Mouse (Mus musculus): ENCODE measurements around the gene Itgb1bp2.

The Itgb1bp2 gene

DNA sequence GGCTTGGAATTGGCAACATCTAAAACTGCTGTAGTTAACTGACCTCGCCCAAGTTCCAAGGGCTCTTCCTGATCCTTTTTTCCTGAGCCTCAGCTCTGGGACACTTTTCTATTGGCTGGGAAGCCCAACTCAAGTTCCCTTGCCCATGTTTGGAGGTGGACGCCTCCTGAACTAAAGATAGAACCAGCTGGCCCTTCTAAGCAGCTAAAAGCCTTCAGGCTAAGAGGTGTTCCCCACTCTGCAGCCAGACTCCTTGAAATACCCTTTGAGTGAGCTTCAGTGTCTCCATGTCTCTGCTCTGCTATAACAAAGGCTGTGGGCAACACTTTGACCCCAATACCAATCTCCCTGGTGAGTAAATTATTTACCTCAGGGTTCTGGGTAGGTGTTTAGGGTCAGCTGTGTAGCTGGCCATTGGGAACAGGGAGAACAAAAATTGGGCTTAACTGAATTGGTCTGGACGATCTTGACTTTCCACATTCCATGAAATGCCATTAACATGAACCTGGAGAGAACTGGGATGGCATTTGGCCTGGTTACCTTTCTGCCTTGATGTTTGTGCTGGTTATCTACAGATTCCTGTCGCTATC lies at the start of gene Itgb1bp2:
TSS of gene Itgb1bp2 (plus strand) at position 203 of the 590 bp plus-strand sequence.
- DNase-seq (ENCODE audit: low spot score), result no peak

DNA sequence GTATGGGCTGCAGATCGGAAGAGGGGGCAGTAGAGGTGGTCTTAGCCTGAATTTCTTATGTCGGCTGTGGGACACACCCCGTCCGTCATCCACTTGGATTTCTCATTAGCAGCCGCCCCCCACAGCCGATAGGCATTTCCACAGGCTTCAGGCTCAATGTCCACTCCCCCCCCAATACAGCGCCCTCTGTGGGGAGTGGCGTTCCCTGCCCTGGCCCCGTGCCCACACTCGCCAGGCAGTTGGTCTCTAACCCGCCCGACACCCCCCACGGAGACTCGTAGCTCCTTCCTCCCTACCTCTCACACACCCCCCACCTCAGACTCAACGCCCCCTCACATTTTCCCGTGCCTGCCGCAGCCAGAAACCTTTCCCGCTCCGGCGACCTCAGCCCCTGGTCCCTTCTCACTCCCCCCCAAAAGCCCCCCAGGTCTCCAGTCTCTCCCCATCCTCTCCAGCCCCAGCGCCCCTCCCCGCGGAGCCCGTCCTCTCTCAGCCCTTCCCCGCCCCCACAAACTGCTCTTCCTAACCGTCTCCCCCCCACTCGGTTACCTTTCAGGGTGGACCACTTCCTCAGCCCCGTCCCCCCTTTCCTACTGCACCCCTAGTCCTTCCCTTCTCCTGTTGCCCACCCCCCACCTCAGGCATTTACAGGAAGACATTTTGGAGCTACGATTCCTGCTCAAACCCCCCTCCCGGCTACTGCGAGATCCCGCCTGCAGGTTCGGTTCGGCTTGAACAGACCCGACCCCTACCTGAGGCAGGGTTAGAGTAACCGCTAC lies 29.8 kb upstream of the Itgb1bp2 start:
- DNase-seq (ENCODE audit: low spot score), result peak; percentile 32

DNA sequence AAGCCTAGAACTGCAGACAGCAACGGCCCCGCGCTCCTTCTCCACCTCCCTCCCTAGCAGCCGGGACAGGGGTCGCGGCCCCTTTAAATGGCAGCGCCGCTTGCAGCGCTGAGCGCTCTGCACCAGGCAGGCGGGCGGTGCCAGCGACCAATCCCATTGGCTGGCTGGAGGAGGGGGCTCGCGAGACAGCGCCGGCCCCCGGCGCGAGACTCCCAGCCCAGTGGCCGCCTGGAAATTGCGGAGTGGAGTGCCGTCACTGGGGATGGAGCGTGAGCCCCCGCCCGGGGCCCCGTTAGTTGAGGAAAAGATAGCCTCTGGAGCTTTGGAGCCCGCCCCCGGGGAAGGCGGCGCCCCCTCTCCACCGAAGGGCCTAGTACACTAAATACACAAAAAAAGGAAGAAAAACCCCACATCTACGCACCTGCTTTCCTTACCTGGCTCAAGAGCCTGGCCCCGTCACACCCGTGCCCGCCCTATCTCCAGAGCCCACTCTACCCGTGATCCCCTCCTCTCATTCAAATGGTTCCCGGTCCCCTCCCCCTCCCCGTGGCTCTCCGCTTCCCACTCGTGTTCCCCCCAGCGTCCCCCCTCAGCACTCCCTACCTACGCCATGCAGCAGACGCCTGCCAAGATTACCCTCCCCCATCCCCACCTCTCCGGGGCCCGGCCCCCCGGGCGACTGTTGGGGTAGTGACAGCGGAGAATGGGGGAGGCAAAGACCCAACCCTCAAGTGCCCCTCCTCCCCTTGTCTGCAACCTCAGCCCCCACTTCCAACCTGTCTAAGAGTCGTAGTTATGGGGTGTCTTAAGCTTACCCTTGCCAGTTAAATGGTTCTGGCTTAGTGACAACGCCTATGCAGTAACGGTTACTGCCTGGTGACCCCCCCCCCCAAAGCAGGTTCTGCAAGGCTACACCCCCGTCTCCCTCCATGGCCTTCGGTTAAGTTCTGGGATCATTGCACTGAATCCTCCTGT lies 28.9 kb upstream of the Itgb1bp2 start:
- peak; percentile 86 for DNase-seq (ENCODE audit: low spot score)

DNA sequence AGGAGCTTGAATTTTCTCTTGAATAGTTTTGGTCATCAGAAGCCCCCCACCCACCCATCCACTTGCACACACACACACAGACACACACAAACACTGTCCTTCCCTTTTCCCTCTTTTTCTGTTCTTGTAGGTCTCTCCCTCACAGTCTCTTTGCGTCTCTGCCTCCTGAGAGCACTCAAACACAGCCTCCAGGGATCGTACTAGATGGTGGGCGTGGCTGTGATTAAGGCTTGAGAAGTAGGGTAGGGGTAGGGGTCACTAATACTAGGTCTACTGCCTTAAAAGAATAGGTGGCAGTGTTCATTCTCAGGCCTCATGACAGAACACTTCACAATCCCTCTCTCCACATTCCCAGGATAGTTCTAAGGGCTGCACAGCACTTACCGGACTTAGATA lies 28.2 kb upstream of the Itgb1bp2 start, which contains the start of gene Zmym3:
TSS of gene Zmym3 (minus strand) at position 150 of the 396 bp plus-strand sequence.
- DNase-seq (ENCODE audit: low spot score), result no peak

DNA sequence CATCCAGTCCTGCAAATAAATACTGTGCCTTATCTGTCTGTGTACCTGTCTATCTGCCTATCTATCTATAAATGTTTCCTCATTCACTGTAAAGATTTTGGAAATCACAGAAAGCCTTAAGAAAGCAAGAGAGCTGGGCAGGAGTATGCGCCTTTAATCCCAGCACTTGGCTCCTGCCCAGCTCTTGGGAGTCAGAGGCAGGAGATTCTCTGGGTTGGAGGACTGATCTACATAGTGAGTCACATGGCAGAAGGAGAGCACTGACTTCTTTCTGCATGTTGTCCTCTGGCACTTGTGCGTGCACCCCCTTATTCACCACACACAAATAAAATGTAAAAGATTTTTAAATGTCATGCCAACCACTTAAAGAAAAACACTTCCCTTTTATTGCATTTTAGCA lies 25.4 kb upstream of the Itgb1bp2 start:
- DNase-seq (ENCODE audit: low spot score), result no peak

DNA sequence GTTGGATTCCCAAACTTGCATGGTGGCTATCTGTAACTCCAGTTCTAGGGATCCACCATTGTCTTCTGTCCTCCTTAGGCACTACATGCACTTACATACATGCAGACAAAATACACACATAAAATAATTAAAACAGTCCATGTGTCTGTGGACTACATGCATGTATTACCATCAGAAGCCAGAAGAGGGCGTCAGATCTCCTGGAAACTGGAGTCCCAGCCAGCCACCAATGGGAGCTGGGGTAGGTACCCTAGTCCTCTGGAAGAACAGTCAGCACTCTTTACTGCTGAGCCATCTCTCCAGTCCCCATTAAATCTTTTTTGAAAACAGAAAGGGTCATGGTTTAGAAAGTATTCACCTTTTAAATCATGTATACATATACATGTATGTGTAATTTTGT lies 21.1 kb upstream of the Itgb1bp2 start:
- DNase-seq (ENCODE audit: low spot score), result peak; percentile 20

DNA sequence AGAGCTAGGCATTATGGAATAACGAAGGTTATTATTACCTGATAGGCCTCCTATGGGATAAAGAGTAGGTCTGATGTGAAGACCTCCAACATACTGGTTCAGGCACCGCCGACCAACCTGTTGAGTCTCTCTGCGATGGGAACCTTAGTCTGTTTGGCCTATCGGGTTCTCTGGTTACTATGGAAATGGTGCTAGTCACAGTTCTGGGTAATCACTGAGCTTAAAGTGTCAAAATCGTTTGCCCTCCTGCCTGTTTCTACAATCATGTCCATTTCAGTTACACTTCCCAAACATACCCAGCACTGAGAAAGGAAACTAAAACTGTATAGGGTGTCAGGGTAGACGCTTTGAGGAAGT lies 20.1 kb upstream of the Itgb1bp2 start:
- no peak for DNase-seq (ENCODE audit: low spot score)

DNA sequence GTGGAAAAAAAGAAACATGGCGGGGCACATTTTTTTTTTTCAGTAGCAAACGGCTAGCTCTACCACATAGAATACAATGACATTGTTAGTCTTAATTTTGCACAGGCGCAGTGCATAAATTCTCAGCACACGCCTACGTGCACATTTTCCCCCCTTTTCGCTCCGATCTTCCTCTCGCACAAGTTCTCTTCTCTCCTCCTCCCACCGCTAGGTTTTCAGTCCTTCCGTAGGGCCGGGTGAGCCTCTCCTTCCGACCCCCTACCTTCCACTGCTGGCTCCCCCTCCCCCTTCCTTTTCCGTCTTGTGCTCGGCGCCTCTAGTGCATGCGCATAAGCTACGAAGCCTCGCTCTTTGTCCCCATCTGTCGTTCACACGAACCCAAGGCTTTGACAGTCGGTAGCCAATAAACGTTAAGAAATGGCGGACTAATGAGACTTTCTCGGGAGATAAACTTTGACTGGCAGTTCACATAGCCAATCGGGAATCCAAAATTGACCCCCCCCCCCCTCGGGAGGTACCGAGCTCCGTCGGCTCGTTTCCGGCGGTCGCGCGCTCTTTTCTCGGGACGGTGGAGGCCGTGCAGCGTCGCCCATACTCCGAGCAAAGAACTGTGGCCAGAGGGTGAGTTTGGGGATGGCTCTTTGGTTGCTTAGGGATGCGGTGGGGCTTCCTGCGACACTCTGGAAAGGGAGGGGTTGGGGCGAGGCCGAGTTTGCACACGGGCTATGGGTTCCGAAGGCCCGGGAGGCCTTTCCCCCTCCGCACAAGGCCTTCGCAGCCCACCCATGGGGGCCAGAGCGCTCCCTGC lies 19.5 kb upstream of the Itgb1bp2 start, which contains the start of gene Nono:
TSS of gene Nono (plus strand) at position 177 of the 808 bp plus-strand sequence.
- peak; percentile 80 for DNase-seq (ENCODE audit: low spot score)

DNA sequence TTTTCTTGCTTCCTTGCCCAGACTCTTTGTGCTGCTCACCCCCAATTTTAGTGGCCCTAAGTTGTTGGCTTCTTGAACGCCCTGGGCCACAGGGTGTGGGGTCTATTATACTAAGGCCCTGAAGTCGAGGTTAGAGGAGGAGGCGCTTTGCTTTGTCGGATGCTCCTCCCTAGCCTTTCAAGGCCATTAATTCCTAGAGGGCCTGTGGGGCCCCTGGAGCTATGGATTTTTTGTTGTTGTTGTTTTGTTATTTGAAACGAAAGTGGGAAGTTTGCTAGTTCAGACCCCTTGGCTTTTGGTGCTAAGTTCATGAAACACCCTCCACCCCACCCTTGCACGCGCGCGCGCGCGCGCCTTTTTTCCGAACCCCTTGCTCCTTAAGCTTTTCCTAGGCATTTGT lies 18.9 kb upstream of the Itgb1bp2 start:
- DNase-seq (ENCODE audit: low spot score), result peak; percentile 7

DNA sequence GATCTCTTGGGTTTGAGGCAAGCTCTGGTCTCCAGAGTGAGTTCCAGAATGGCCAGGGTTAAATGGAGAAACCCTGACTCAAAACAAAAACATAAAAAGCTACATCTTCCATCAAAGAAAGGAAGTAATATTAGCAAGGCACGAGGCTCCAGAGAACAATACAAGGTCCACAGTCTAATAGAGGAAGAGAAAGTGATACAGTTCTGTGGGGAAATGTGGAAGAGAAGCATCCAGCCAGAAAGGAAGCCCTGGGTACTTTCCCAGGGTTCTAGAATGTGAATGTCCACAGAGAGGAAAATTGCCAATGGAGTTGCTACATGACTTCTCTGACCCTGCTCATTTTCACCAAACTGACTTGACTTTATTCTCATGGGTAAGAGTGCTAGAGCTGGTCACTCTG lies 2.3 kb downstream of the Itgb1bp2 start:
- DNase-seq (ENCODE audit: low spot score), result no peak

DNA sequence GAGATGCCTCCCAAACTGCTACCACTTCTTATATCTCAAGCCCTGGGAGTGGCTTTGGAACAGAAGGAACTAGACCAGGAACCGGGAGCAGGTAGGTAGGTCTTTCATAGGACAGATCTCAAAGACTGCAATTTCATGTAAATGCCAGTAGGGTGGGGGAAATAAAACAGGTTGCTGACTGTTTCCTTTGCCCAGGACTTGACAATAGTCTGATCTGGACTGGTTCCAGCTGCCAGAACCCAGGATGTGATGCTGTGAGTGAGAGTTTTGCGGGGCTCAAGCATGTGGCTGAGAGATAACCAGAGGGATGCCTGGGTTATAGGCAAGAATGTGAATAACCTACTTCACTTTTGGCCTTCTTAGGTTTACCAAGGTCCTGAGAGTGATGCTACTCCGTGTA lies 2.7 kb downstream of the Itgb1bp2 start:
- no peak for DNase-seq (ENCODE audit: low spot score)

DNA sequence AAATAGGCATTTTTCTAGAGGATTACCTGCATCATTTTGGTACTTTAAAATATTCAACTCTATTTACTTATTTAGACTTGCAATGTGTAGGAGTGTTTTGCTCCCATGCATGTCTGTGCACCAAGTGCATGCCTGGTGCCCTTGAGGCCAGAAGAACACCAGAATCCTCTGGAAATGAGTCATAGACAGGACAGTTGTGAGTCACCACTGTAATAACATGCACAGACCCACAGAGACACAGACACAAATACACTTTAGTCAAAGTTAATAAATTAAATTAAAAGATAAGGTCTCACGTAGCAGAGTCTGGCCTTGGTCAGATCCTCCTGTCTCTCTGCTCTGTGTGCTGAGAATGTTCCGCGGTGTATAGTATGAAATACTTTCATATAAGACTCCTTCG lies 23.3 kb downstream of the Itgb1bp2 start:
- no peak for DNase-seq (ENCODE audit: low spot score)

DNA sequence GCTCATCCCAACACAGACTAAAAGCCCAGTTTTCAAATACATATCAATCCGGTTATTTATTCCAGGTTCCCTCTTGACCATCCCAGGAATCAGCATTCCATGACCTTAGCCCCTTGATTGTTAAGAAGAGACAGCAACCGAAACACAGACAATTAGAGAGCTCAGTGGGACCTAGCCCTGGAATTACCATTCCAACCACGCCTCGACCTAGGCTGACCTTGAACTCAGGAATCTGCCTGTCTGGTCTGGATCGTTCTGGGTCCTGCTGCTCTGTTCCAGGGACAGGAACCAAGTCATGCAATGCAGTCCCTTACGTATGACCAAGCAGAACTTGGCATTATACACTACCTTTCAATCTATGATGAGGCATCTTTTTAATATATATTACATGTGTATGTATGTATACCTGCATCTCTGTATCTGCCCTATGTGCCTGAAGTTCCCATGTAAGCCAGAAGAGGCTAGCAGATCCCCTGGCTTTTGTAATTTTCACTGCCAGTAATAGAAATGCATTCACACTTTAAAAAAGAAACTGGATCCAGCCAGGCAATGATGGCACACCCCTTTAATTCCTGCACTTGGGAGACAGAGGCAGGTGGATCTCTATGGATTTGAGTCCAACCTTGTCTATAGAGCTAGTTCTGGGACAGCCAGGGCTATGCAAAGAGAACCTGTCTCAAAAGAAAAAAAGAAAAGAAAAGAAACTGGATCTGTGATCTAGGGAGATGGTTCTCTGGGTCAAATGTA lies 32.9 kb downstream of the Itgb1bp2 start:
- DNase-seq (ENCODE audit: low spot score), result no peak

DNA sequence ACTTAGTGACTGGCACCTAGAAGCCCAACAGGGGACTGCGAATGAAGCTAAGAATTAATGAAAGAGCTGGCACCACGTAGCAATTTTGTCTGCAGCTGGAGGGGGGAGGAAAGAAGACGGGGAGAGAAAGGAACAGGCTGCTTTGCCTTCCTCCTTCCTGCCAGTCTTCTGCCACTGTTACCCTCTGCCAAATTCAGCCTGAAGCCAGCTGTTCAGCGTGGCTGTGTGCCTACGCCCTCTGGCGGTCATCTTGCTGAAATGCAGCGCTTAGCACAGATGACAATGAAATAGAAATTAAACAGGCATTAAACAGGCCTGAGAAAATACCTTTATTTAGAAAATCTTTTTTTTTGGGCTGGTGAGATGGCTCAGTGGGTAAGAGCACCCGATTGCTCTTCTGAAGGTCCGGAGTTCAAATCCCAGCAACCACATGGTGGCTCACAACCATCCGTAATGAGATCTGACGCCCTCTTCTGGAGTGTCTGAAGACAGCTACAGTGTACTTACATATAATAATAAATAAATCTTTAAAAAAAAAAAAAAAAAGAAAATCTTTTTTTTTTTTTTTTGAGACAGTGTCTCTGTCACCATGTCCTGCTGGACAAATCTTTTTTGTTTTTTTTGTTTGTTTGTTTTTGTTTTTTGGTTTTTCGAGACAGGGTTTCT lies 37.7 kb downstream of the Itgb1bp2 start:
- DNase-seq (ENCODE audit: low spot score), result peak; percentile 38

Measured in urinary bladder, postnatal 14 days (tissue).